Mouse (Mus musculus) central nervous system, embryonic 11.5 days (tissue): ENCODE measurements around the gene Slc1a2. TPM values are rescaled to one million over a fixed set of nuclear protein-coding genes. Genes with fewer than 3 reads are reported as not detected.

Source experiments
- polyA plus RNA-seq: library from polyadenylated mRNA; depleted of rRNA; stranded (reverse); fragments of >200 nt; gene quantifications from 2 replicates; pipeline ENCODE4 v1.2.3, GENCODE M21; 2012; rRNA removed

Slc1a2 gene
- polyA plus RNA-seq, result 16.7 and 19.6 TPM in 2 replicates

GRCm38 (mm10) chr2:102658163-102658660 is at the start of gene Slc1a2:
TSS of gene Slc1a2 (plus strand) at chr2:102658659.

Other genes starting within 250 kb of the Slc1a2 start
- 26.4 and 38.6 TPM in 2 replicates for gene Fjx1, start 206.2 kb upstream of the Slc1a2 start, polyA plus RNA-seq
- 1.9 and 4.2 TPM in 2 replicates for gene Pamr1, start 108.6 kb upstream of the Slc1a2 start, polyA plus RNA-seq
- 2.4 and 3.9 TPM in 2 replicates for gene Cd44, start 243.0 kb downstream of the Slc1a2 start, polyA plus RNA-seq